Mouse (Mus musculus) spleen, adult 2 months (tissue): ENCODE measurements at regions not wholly inside any gene's neighbourhood (a gene's known extent, or its start where the extent isn't known, plus 50 kb on each side); places are given as distances from the start of the nearest gene placed in this dataset.

Experiments used
- CTCF ChIP-seq: fragments of 200-500 bp; IDR thresholded peaks from 2 replicates; pipeline ENCODE4 v1.5.1; 2011; ENCODE audit warnings: mild to moderate bottlenecking, inconsistent platforms; ENCODE audit not compliant: insufficient read depth, insufficient read length, insufficient replicate concordance; ENCODE audit errors: extremely low read depth
- POLR2A ChIP-seq: fragments of 200-500 bp; IDR thresholded peaks from 2 replicates; pipeline ENCODE4 v1.6.1; 2011; ENCODE audit warnings: low read depth, low read length, inconsistent platforms

DNA sequence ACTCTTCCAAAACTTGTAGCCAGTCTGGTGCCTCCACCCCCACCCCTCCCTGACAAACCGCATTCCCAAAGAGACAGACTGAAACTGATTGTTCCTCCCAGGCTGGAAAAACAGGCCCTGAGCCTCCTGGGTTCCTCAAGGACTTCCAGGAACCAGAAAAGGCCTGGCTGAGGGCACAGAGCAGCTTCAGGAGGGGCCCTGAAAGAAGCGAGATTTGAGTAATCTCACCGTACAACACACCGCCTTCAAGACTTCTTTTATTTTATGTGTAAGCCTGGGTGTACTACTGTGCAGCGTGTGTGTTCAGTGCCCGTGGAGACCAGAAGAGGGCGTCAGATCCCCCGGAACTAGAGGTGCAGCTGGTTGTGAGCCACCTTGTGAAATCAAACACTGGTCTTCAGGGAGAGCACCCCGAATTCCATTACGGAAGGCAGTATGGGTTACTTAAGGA lies 96.4 kb upstream of the Errfi1 start:
- TF ChIP-seq POLR2A: no peak
- no peak for TF ChIP-seq CTCF
